Mouse (Mus musculus) kidney, embryonic 16.5 days (tissue): ENCODE data around the gene Noa1. TPM values are rescaled to one million over a fixed set of nuclear protein-coding genes. Genes with fewer than 3 reads are reported as not detected.

Experiments used
- ATAC-seq: fragments of 200-750 bp; cut with Nextera tagmentation; 2 replicates; pipeline ENCODE4 v1.8.0; 2017; ENCODE audit warnings: moderate TSS enrichment; ENCODE audit not compliant: low FRiP score, low TSS enrichment
- H3K27ac ChIP-seq: fragments of 300-500 bp; sonication (generic); 2 replicates; pipeline ENCODE4 v1.5.1; 2014; ENCODE audit warnings: low read length
- H3K27me3 ChIP-seq: fragments of 300-500 bp; sonication (generic); 2 replicates; pipeline ENCODE4 v1.6.1; 2014; ENCODE audit warnings: low read length, control low read depth, mixed read lengths; ENCODE audit not compliant: insufficient read depth
- H3K36me3 ChIP-seq: fragments of 300-500 bp; sonication (generic); 2 replicates; pipeline ENCODE4 v1.6.1; 2014; ENCODE audit warnings: low read length, control low read depth, mixed read lengths; ENCODE audit not compliant: insufficient read depth
- H3K4me1 ChIP-seq: fragments of 300-500 bp; sonication (generic); 2 replicates; pipeline ENCODE4 v1.6.1; 2014; ENCODE audit warnings: low read length, control low read depth, mixed read lengths; ENCODE audit not compliant: insufficient read depth
- H3K4me2 ChIP-seq: fragments of 300-500 bp; sonication (generic); replicated peaks from 2 replicates; pipeline ENCODE4 v1.6.1; 2014; ENCODE audit warnings: low read depth, low read length
- H3K4me3 ChIP-seq: fragments of 300-500 bp; sonication (generic); 2 replicates; pipeline ENCODE4 v1.5.1; 2014; ENCODE audit warnings: mild to moderate bottlenecking, low read length
- H3K9ac ChIP-seq: fragments of 300-500 bp; sonication (generic); replicated peaks from 2 replicates; pipeline ENCODE4 v1.6.1; 2014; ENCODE audit warnings: low read length
- H3K9me3 ChIP-seq: fragments of 300-500 bp; sonication (generic); 2 replicates; pipeline ENCODE4 v1.6.1; 2016; ENCODE audit warnings: low read length, control low read depth
- WGBS: fragments of 180-500 bp; shearing (Covaris S2); extraction: QIAGEN DNeasy Blood & Tissue Kit; methylation state at CpG from one replicate; pipeline ENCODE4 v1.1.7; 2014; 5-methylcytosine and 5-hydroxymethylcytosine counted together
- polyA plus RNA-seq: library from polyadenylated mRNA; unstranded; fragments of >200 nt; fragmentation: Nextera tagmentation; extraction: Ambion mirVana; gene quantifications from 2 replicates; pipeline ENCODE4 v1.2.1, GENCODE M21; 2015

Gene Noa1
- polyA plus RNA-seq, 1 experiment from 2014 or later, result 35.9 TPM

- H3K9me3 ChIP-seq, result no peaks in the 10 kb centered on the region
- no peak overlapping the region for H3K27ac ChIP-seq
- no peaks in the 10 kb centered on the region for H3K27me3 ChIP-seq
- H3K4me1 ChIP-seq, result no peaks in the 10 kb centered on the region
- peaks cover 77% of the 10 kb centered on the region for H3K36me3 ChIP-seq
- H3K4me2 ChIP-seq, result no peak overlapping the region
- no peak overlapping the region for H3K4me3 ChIP-seq
- no peak overlapping the region for H3K9ac ChIP-seq
- no peak for ATAC-seq
- WGBS, result 87% methylated on average over 4 of the region's 4 CpGs
Measured at GRCm38 (mm10) chr5:77340033-77340432, 30.1 kb upstream of the Noa1 start.

- Histone ChIP-seq H3K36me3 (peaks cover 74% of the 10 kb centered on the region), H3K9me3 (no peaks in the 10 kb centered on the region), H3K27ac (no peak overlapping the region), H3K4me3 (no peak overlapping the region), H3K4me1 (no peaks in the 10 kb centered on the region), H3K4me2 (no peak overlapping the region), H3K9ac (no peak overlapping the region), H3K27me3 (no peaks in the 10 kb centered on the region)
- 75% methylated on average over 5 of the region's 5 CpGs for WGBS
- no peak for ATAC-seq
Measured at GRCm38 (mm10) chr5:77330154-77330553, 20.3 kb upstream of the Noa1 start.

GRCm38 (mm10) chr5:77324936-77325335, 15.1 kb upstream of the Noa1 start:
- WGBS, result 86% methylated on average over 1 of the region's 1 CpGs
- Histone ChIP-seq H3K36me3 (peaks cover 83% of the 10 kb centered on the region), H3K9ac (no peak overlapping the region), H3K27me3 (no peaks in the 10 kb centered on the region), H3K27ac (no peak overlapping the region), H3K4me2 (no peak overlapping the region), H3K4me1 (no peaks in the 10 kb centered on the region), H3K9me3 (no peaks in the 10 kb centered on the region), H3K4me3 (no peak overlapping the region)
- ATAC-seq, result no peak

GRCm38 (mm10) chr5:77314986-77315385, 5.1 kb upstream of the Noa1 start:
- Histone ChIP-seq H3K4me3 (no peak overlapping the region), H3K4me1 (peaks cover 10% of the 10 kb centered on the region), H3K27me3 (no peaks in the 10 kb centered on the region), H3K4me2 (no peak overlapping the region), H3K9ac (no peak overlapping the region), H3K9me3 (no peaks in the 10 kb centered on the region), H3K27ac (no peak overlapping the region), H3K36me3 (peaks cover 42% of the 10 kb centered on the region)
- ATAC-seq, result no peak
- 92% methylated on average over 6 of the region's 6 CpGs for WGBS

GRCm38 (mm10) chr5:77314206-77314605, 4.3 kb upstream of the Noa1 start:
- Histone ChIP-seq H3K27ac (no peak overlapping the region), H3K27me3 (no peaks in the 10 kb centered on the region), H3K9me3 (no peaks in the 10 kb centered on the region), H3K9ac (no peak overlapping the region), H3K36me3 (peaks cover 38% of the 10 kb centered on the region), H3K4me3 (no peak overlapping the region), H3K4me2 (no peak overlapping the region), H3K4me1 (peaks cover 10% of the 10 kb centered on the region)
- no peak for ATAC-seq
- WGBS, result 98% methylated on average over 4 of the region's 4 CpGs

GRCm38 (mm10) chr5:77309051-77309906, 605 bp downstream of the Noa1 start:
- Histone ChIP-seq H3K4me2 (peak overlapping the region; percentile 95), H3K27ac (peak overlapping the region; percentile 96; the same call in 1 of the 2 replicates), H3K27me3 (no peaks in the 10 kb centered on the region), H3K4me1 (peaks cover 23% of the 10 kb centered on the region), H3K9ac (peak overlapping the region; percentile 73), H3K9me3 (no peaks in the 10 kb centered on the region), H3K36me3 (peaks cover 32% of the 10 kb centered on the region), H3K4me3 (peak overlapping the region; percentile 84)
- ATAC-seq, result peak; percentile 43
- WGBS, result under 1% methylated on average over 76 of the region's 76 CpGs

- Histone ChIP-seq H3K4me2 (peak overlapping the region; percentile 95), H3K4me1 (peaks cover 23% of the 10 kb centered on the region), H3K27ac (no peak overlapping the region), H3K4me3 (peak overlapping the region; percentile 84), H3K27me3 (no peaks in the 10 kb centered on the region), H3K9me3 (no peaks in the 10 kb centered on the region), H3K9ac (peak overlapping the region; percentile 73), H3K36me3 (peaks cover 26% of the 10 kb centered on the region)
- no peak for ATAC-seq
- WGBS, result 80% methylated on average over 5 of the region's 5 CpGs
Measured at GRCm38 (mm10) chr5:77307821-77308553, 1.9 kb downstream of the Noa1 start.

GRCm38 (mm10) chr5:77301296-77301903, 8.5 kb downstream of the Noa1 start:
- no peaks in the 10 kb centered on the region for H3K27me3 ChIP-seq
- H3K9ac ChIP-seq, result no peak overlapping the region
- no peak overlapping the region for H3K27ac ChIP-seq
- no peak overlapping the region for H3K4me3 ChIP-seq
- no peak for ATAC-seq
- no peak overlapping the region for H3K4me2 ChIP-seq
- no peaks in the 10 kb centered on the region for H3K4me1 ChIP-seq
- no peaks in the 10 kb centered on the region for H3K9me3 ChIP-seq
- peaks cover 43% of the 10 kb centered on the region for H3K36me3 ChIP-seq
- 81% methylated on average over 6 of the region's 6 CpGs for WGBS

GRCm38 (mm10) chr5:77299486-77299885, 10.4 kb downstream of the Noa1 start:
- no peak for ATAC-seq
- no peak overlapping the region for H3K27ac ChIP-seq
- WGBS, result 91% methylated on average over 2 of the region's 2 CpGs

More at GRCm38 (mm10) chr5:77299486-77299885, 10.4 kb downstream of the Noa1 start:
- Histone ChIP-seq H3K9ac (no peak overlapping the region), H3K4me3 (no peak overlapping the region), H3K27me3 (no peaks in the 10 kb centered on the region), H3K9me3 (no peaks in the 10 kb centered on the region), H3K4me1 (no peaks in the 10 kb centered on the region), H3K36me3 (peaks cover 45% of the 10 kb centered on the region), H3K4me2 (no peak overlapping the region)
